Mouse (Mus musculus): Measurements from ENCODE around the gene Tmem88. TPM values are rescaled to one million over a fixed set of nuclear protein-coding genes. Genes with fewer than 3 reads are reported as not detected.

Tmem88 gene
- polyA plus RNA-seq, 1 experiment, result 16.5 TPM

DNA sequence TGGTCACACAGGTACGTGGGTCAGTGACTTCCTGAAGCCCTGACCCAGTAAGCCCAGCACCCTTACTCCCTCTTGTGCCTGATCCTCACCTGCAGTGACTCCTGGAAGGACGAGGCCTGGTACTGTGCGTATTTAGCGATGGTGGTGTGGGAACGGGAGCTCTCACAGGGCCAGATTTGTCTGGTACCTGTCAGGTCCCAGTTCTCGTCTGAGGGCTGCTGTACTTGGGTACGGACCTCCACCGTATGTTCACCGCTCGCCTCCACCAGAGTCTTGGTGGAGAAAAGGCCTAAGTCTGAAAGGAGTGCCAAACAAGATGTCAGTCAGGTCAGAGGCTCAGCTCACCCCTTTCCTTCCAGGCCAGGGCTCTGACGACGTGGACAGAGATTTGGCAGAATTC is 4.0 kb upstream of the Tmem88 start:
- Histone ChIP-seq H3K36me3 (ENCODE audit: control insufficient read depth, insufficient read depth, low read length) (peaks cover 71% of the 10 kb centered on the region), H3K4me1 (ENCODE audit: control insufficient read depth, insufficient read depth, insufficient read length, low read length) (peaks cover 4% of the 10 kb centered on the region; the same call in 1 of the 2 replicates), H3K4me3 (ENCODE audit: low read depth, low read length) (no peak overlapping the region), H3K27ac (ENCODE audit: insufficient read depth, low read depth, low read length) (no peak overlapping the region), H3K27me3 (ENCODE audit: control insufficient read depth, insufficient read depth, low read length) (no peaks in the 10 kb centered on the region)
- 88% methylated on average over 12 of the region's 12 CpGs for WGBS
- TF ChIP-seq CTCF (IDR thresholded peaks at IDR 0.05; ENCODE audit: extremely low read depth, insufficient read length, insufficient replicate concordance, low read depth, low read length) (no peak), POLR2A (IDR thresholded peaks at IDR 0.05; ENCODE audit: low read depth, low read length) (no peak)

DNA sequence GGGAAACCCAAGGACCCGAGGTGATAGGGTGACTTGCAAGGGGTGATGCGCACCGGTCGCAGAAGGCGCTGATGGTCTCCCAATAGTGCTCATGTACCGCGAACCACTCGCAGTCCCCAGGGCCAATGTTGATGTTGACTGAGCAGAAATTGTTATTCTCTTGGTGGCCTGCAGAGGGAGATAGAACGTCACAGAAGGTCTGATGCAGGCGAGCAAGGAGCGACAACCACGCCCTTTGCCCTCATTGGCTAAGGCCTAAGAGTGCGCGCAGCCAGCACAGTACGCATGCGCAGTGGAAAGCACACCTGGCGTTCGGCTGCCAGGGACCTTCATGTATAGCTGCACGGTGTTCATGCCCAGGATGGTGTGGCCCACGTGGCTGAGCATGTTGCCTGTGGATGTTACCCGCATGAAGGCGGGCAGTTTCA is 3.2 kb upstream of the Tmem88 start:
- no peaks in the 10 kb centered on the region for H3K27me3 ChIP-seq (ENCODE audit: control insufficient read depth, insufficient read depth, low read length)
- WGBS, result 9% methylated on average over 22 of the region's 22 CpGs
- peaks cover 63% of the 10 kb centered on the region for H3K36me3 ChIP-seq (ENCODE audit: control insufficient read depth, insufficient read depth, low read length)
- TF ChIP-seq POLR2A (IDR thresholded peaks at IDR 0.05; ENCODE audit: low read depth, low read length) (no peak), CTCF (IDR thresholded peaks at IDR 0.05; ENCODE audit: extremely low read depth, insufficient read length, insufficient replicate concordance, low read depth, low read length) (peak; percentile 89; the same call in 1 of the 2 replicates)
- H3K4me3 ChIP-seq (ENCODE audit: low read depth, low read length), result no peak overlapping the region
- no peak overlapping the region for H3K27ac ChIP-seq (ENCODE audit: insufficient read depth, low read depth, low read length)
- peaks cover 5% of the 10 kb centered on the region for H3K4me1 ChIP-seq (ENCODE audit: control insufficient read depth, insufficient read depth, insufficient read length, low read length)

DNA sequence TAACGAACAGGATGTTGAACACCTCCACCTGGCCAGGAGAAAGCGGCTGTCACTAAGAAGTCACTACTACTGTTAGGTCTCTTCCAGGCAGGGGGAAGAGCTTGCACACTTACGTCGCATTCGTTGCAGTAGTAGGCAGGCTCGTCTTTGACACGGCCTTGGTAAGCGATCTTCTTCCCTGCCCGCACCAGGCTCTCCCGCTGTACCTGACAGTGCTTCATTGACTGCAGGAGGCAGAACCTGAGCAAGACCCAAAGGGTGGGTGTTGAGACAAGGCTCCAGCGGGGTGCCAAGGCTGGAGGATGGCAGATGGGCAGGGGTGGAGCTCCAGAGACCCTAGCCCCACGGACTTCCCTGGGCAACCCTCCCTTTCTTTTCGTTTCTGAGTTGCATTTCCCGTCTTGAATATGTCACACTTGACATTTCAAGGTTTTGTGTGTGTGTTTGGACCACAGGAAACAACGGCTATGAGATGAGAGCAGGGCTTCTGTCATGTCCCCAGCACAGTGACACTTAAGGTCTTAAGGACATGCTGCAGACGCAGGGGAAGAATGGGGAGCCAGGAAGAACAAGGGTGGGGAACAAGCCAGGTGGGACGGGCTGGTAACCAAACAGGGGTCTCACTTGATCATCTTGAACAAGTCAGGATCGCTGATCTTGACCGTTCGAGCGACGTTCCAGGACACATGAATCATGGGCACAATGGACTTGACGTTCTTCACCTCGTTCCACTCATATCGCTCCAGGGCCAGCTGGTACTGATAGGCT is 2.2 kb upstream of the Tmem88 start:
- WGBS, result 90% methylated on average over 25 of the region's 25 CpGs
- no peak for TF ChIP-seq POLR2A (IDR thresholded peaks at IDR 0.05; ENCODE audit: low read depth, low read length)
- no peak for TF ChIP-seq CTCF (IDR thresholded peaks at IDR 0.05; ENCODE audit: extremely low read depth, insufficient read length, insufficient replicate concordance, low read depth, low read length)
- Histone ChIP-seq H3K4me1 (ENCODE audit: control insufficient read depth, insufficient read depth, insufficient read length, low read length) (peaks cover 5% of the 10 kb centered on the region), H3K36me3 (ENCODE audit: control insufficient read depth, insufficient read depth, low read length) (peaks cover 54% of the 10 kb centered on the region), H3K4me3 (ENCODE audit: low read depth, low read length) (peak overlapping the region; percentile 14), H3K27me3 (ENCODE audit: control insufficient read depth, insufficient read depth, low read length) (no peaks in the 10 kb centered on the region), H3K27ac (ENCODE audit: insufficient read depth, low read depth, low read length) (no peak overlapping the region)

DNA sequence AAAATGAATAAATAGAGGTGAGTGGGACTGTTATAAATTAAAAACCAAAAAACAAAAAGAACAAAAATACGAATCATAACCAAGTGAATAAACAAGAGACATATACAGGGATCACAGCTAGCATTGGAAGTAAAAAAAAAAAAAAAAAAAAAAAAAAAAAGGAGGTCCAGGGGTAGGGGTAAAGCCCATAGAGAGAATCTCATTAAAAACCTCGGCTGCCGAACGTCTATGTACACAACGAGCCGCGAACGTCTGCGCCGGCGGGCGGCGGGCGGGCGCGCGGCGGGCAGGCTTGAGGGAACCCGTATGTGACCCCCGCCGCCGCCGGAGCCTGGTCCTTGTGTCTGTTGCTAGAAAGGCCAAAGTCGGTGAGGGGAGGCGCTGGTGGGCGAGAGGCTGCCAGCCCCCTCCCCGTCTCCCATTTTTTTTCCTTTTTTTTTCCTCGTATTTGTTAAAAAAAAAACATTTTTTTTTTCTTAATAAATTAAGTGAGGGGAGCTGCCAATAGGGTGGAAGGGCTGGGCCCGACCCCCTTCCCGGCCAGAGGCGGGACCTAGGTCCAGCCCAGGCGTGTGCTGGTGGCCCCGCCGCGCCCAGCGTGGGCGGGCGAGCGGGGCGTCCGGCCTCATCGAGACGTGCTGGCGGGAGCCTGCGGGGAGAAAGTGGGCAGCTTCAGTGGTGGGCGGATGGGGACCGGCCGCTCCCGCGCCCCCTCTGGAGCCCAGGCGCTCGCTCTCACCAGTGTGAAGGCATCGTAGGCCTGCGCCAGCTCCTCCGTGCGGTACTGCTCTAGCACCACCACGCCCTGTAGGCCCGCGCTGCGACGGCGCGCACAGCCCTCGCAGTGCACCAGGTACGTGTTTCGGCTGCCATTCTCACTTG is 1.4 kb upstream of the Tmem88 start:
- Histone ChIP-seq H3K36me3 (ENCODE audit: control insufficient read depth, insufficient read depth, low read length) (peaks cover 46% of the 10 kb centered on the region), H3K4me1 (ENCODE audit: control insufficient read depth, insufficient read depth, insufficient read length, low read length) (peaks cover 5% of the 10 kb centered on the region), H3K27me3 (ENCODE audit: control insufficient read depth, insufficient read depth, low read length) (no peaks in the 10 kb centered on the region), H3K27ac (ENCODE audit: insufficient read depth, low read depth, low read length) (no peak overlapping the region), H3K4me3 (ENCODE audit: low read depth, low read length) (peak overlapping the region; percentile 14)
- WGBS, result 85% methylated on average over 66 of the region's 66 CpGs
- TF ChIP-seq POLR2A (IDR thresholded peaks at IDR 0.05; ENCODE audit: low read depth, low read length), result no peak
- TF ChIP-seq CTCF (IDR thresholded peaks at IDR 0.05; ENCODE audit: extremely low read depth, insufficient read length, insufficient replicate concordance, low read depth, low read length), result no peak

DNA sequence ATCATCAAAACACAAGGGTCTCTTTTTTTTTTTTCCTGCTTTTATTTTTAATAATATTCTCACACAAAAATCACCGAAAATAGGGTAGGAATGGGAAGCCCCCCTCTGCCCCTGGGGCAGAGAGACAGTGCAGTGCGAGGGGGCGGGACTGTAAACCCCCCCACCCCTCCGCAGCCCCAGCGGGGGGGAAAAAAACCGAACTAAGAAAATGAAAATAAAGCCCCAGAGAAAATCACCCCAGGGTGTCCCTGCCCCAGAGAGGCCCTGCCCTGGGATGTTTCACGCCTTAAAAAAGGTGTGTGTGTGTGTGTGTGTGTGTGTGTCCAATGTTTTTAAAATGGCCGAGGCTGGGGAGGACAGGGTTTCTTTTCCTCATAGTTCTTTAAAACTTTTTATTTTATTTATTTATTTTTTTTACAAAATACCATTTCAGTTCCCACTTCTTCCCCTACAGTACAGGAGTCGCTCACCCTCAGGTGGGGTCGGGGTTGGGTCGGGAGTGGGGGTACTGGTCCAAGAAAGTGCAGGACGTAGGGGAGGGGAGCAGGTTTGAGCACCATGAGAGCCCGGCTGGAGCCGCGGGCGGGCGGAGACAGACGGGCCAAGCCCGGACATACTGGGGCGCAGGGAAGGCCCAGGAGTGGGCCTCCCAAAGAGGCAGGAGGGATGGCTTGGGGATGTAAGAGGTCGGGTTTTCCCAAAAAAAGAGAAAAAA is 609 bp upstream of the Tmem88 start:
- Histone ChIP-seq H3K27me3 (ENCODE audit: control insufficient read depth, insufficient read depth, low read length) (no peaks in the 10 kb centered on the region), H3K4me1 (ENCODE audit: control insufficient read depth, insufficient read depth, insufficient read length, low read length) (peaks cover 5% of the 10 kb centered on the region), H3K27ac (ENCODE audit: insufficient read depth, low read depth, low read length) (no peak overlapping the region), H3K36me3 (ENCODE audit: control insufficient read depth, insufficient read depth, low read length) (peaks cover 38% of the 10 kb centered on the region), H3K4me3 (ENCODE audit: low read depth, low read length) (peak overlapping the region; percentile 15; the same call in 1 of the 2 replicates)
- WGBS, result 78% methylated on average over 21 of the region's 21 CpGs
- no peak for TF ChIP-seq POLR2A (IDR thresholded peaks at IDR 0.05; ENCODE audit: low read depth, low read length)
- TF ChIP-seq CTCF (IDR thresholded peaks at IDR 0.05; ENCODE audit: extremely low read depth, insufficient read length, insufficient replicate concordance, low read depth, low read length), result no peak

DNA sequence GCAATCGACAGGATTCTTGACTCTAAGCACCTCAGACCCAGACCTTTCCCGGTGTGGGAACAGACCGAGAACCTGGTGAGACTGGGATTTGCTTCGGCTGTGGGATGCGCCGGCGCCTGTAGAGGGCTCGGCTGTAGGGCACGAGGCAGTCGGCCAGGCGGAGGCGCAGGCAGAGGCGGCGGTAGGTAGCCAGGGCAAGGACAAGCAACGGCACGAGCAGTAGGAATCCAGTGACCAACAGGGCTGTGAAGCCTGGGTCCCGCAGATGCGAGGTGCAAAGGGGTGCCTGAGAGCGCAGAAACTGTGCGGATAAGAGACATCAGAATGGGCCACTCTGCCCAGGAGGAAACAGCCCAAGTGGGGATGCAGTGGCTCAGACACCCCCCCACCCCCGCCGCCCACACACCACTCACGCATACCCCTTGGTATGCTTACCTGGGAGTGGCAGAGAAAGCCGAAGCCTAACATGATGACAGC is 415 bp downstream of the Tmem88 start:
- 70% methylated on average over 24 of the region's 24 CpGs for WGBS
- H3K36me3 ChIP-seq (ENCODE audit: control insufficient read depth, insufficient read depth, low read length), result peaks cover 30% of the 10 kb centered on the region
- H3K4me3 ChIP-seq (ENCODE audit: low read depth, low read length), result peak overlapping the region; percentile 49
- H3K27me3 ChIP-seq (ENCODE audit: control insufficient read depth, insufficient read depth, low read length), result no peaks in the 10 kb centered on the region
- H3K27ac ChIP-seq (ENCODE audit: insufficient read depth, low read depth, low read length), result peak overlapping the region; percentile 28
- H3K4me1 ChIP-seq (ENCODE audit: control insufficient read depth, insufficient read depth, insufficient read length, low read length), result peaks cover 5% of the 10 kb centered on the region
- TF ChIP-seq POLR2A (IDR thresholded peaks at IDR 0.05; ENCODE audit: low read depth, low read length) (no peak), CTCF (IDR thresholded peaks at IDR 0.05; ENCODE audit: extremely low read depth, insufficient read length, insufficient replicate concordance, low read depth, low read length) (no peak)

Measured in small intestine, adult 2 months (tissue).